Mouse (Mus musculus): ENCODE results near the gene Gm5141. TPM values are rescaled to one million over a fixed set of nuclear protein-coding genes. Genes with fewer than 3 reads are reported as not detected.
"Not testable (repeated sequence)": the region's sequence is repeated elsewhere in the genome, so short reads cannot be mapped to it uniquely, and the experiment has no call there.

Gm5141 gene
- 10.3 and 10.5 TPM in 2 replicates for polyA plus RNA-seq (2015; fragmentation: Nextera tagmentation; extraction: Ambion mirVana)

- peak within 1 kb of the TSS; percentile 64 for H3K9ac ChIP-seq (replicated peaks)
- not testable (repeated sequence) for H3K4me1 ChIP-seq; H3K27me3 ChIP-seq (replicated peaks); H3K27ac ChIP-seq (replicated peaks); H3K36me3 ChIP-seq
- peaks cover 14% of the 10 kb centered on the region; the same call in 1 of the 2 replicates for H3K9me3 ChIP-seq (replicated peaks)
- 5% methylated on average over 21 of the region's 23 CpGs for WGBS
- peak within 1 kb of the TSS; percentile 51 for H3K4me3 ChIP-seq (replicated peaks)
- peak within 1 kb of the TSS; percentile 69 for H3K4me2 ChIP-seq
- peak; percentile 100 for ATAC-seq (ENCODE audit: low FRiP score)
Observed at GRCm38 (mm10) chr13:62785199-62786134, at the start of gene Gm5141. TSS of gene Gm5141 (minus strand) at chr13:62785808.

DNA sequence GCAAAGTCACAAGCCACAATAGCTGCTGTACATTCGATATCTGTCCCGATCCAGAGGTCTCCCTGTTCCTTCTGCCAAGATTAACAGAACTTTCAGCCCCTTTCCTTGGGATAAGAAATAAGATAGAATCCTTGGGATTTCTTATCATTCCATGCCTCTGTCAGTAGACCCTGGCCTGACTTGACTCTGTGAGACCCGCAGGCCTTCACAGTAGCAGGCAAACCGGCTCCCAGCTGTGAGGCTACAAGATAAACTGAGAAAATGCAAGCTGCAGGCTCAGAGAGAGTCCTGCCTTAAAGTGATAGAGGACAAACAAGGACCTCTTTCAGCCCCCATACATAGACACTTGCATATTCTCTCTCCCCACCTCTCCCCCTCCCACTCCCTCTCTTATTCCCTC, 47.7 kb upstream of the Gm5141 start:
- WGBS: 51% methylated on average over 4 of the region's 4 CpGs

GRCm38 (mm10) chr13:62832239-62832638, 46.6 kb upstream of the Gm5141 start:
- Histone ChIP-seq H3K9me3 (replicated peaks) (no peaks in the 10 kb centered on the region), H3K4me1 (no peaks in the 10 kb centered on the region), H3K27ac (replicated peaks) (no peak overlapping the region), H3K4me2 (no peak overlapping the region), H3K27me3 (replicated peaks) (no peaks in the 10 kb centered on the region), H3K4me3 (replicated peaks) (no peak overlapping the region), H3K9ac (replicated peaks) (no peak overlapping the region), H3K36me3 (no peaks in the 10 kb centered on the region)
- no peak for ATAC-seq (ENCODE audit: low FRiP score)
- 84% methylated on average over 2 of the region's 2 CpGs for WGBS

More for the DNA sequence above, 47.7 kb upstream of the Gm5141 start:
- Histone ChIP-seq H3K9ac (replicated peaks) (no peak overlapping the region), H3K27me3 (replicated peaks) (no peaks in the 10 kb centered on the region), H3K9me3 (replicated peaks) (no peaks in the 10 kb centered on the region), H3K4me1 (no peaks in the 10 kb centered on the region), H3K4me2 (no peak overlapping the region), H3K36me3 (no peaks in the 10 kb centered on the region), H3K27ac (replicated peaks) (no peak overlapping the region), H3K4me3 (replicated peaks) (no peak overlapping the region)
- ATAC-seq (ENCODE audit: low FRiP score): no peak

DNA sequence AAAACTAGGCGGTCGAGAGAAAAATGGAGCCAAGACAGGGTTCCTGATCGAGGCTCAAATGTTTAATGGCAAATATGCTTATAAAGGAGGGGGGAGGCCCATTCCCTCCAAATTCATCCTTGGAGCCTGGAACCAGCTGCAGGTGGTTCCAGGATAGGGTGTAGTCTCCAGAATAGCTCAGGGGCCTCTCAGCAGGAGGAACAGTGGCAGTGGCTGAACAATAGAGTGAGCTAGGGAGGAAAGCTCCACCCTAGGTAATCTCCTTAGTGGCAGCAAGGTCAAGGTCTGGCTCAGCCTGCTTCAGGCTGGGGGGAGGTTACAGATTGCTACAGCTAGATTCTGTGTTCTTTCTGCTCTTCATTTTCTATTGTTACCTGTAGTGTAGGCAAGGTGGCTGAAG, 30.1 kb upstream of the Gm5141 start:
- not testable (repeated sequence) for ATAC-seq (ENCODE audit: low FRiP score); H3K4me1 ChIP-seq; H3K27me3 ChIP-seq (replicated peaks); H3K4me2 ChIP-seq; H3K36me3 ChIP-seq; H3K9me3 ChIP-seq (replicated peaks); H3K9ac ChIP-seq (replicated peaks); H3K27ac ChIP-seq (replicated peaks); H3K4me3 ChIP-seq (replicated peaks)
- 93% methylated on average over 3 of the region's 3 CpGs for WGBS

DNA sequence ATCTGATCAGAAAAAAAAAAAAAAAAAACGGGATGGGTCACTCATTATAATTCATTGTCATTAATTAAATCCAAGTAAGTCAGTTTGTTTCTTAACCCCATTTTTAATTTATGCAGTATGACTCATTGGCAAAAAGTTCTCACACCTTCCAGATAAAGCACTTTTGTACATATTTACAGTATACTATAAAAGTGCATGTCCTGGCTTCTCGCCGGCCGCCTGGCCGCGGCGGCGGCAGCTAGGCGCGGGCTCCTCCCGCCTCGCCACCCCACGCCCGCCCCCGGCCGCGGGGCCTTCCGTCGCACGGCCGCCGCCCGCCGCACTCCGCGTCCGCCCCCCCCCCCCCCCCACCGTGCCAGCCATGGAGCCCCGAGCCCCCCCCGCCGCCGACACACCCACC, 27.1 kb upstream of the Gm5141 start:
- WGBS: 10% methylated on average over 21 of the region's 32 CpGs
- H3K4me2 ChIP-seq: peak overlapping the region; percentile 69
- H3K36me3 ChIP-seq: no peaks in the 10 kb centered on the region
- H3K4me3 ChIP-seq (replicated peaks): peak overlapping the region; percentile 40
- no peaks in the 10 kb centered on the region for H3K9me3 ChIP-seq (replicated peaks)
- H3K9ac ChIP-seq (replicated peaks): 0 out of 2 replicates have a peak overlapping the region, but pooled peaks have one; percentile 28
- no peaks in the 10 kb centered on the region for H3K27me3 ChIP-seq (replicated peaks)
- ATAC-seq (ENCODE audit: low FRiP score): no peak
- no peaks in the 10 kb centered on the region for H3K4me1 ChIP-seq
- no peak overlapping the region for H3K27ac ChIP-seq (replicated peaks)

DNA sequence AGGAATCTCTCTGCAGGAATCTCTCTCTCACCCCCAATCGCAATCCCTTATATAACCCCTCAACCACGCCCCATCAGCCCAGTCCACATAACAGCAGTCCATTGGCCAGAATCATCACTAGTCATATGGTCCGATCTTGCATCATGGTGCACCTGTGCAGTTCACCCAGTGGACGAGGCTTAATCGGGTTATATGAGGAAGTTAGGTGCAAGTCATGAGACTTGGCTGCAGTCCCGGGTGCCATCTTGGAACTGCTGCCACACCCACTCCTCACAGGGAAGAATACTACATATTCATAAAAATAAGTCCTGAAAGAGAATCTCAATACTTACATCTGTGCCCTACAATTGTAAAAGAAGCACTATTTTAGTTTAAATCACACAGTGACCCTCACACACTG, 22.4 kb upstream of the Gm5141 start:
- not testable (repeated sequence) for H3K27ac ChIP-seq (replicated peaks); H3K4me3 ChIP-seq (replicated peaks); H3K36me3 ChIP-seq; H3K4me2 ChIP-seq; H3K27me3 ChIP-seq (replicated peaks); H3K9ac ChIP-seq (replicated peaks); H3K9me3 ChIP-seq (replicated peaks); H3K4me1 ChIP-seq; ATAC-seq (ENCODE audit: low FRiP score)
- WGBS: 93% methylated on average over 6 of the region's 6 CpGs

- Histone ChIP-seq H3K4me3 (replicated peaks) (peak overlapping the region; percentile 51), H3K4me2 (peak overlapping the region; percentile 69)
- not testable (repeated sequence) for H3K27ac ChIP-seq (replicated peaks); H3K4me1 ChIP-seq; H3K27me3 ChIP-seq (replicated peaks); H3K9ac ChIP-seq (replicated peaks); H3K36me3 ChIP-seq; H3K9me3 ChIP-seq (replicated peaks)
- ATAC-seq (ENCODE audit: low FRiP score): peak; percentile 40; the same call in 1 of the 2 replicates
- 37% methylated on average over 2 of the region's 2 CpGs for WGBS
Observed at GRCm38 (mm10) chr13:62786135-62786493, 506 bp upstream of the Gm5141 start.

DNA sequence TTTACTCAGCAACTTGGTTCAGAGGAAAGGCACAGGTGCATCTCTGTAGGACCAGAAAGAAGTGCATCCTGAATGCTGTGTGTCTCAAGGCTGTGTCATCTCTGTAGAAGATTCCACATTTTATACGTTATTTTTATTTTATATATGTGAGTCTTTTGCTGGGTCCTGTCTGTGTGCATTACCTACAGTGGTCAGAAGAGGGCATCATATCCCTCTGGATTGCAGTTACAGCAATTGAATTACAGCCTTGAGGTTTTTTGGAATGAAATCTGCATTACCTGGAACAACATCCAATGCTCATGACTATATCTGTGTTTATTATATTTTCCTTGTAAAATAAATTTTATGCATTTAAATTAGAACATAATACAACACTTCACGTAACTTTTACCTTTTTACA, 21.8 kb downstream of the Gm5141 start:
- H3K36me3 ChIP-seq; H3K4me2 ChIP-seq; H3K27ac ChIP-seq (replicated peaks); H3K9ac ChIP-seq (replicated peaks); H3K27me3 ChIP-seq (replicated peaks); H3K4me1 ChIP-seq; ATAC-seq (ENCODE audit: low FRiP score); H3K4me3 ChIP-seq (replicated peaks); H3K9me3 ChIP-seq (replicated peaks): not testable (repeated sequence)
- WGBS: 71% methylated on average over 2 of the region's 2 CpGs

DNA sequence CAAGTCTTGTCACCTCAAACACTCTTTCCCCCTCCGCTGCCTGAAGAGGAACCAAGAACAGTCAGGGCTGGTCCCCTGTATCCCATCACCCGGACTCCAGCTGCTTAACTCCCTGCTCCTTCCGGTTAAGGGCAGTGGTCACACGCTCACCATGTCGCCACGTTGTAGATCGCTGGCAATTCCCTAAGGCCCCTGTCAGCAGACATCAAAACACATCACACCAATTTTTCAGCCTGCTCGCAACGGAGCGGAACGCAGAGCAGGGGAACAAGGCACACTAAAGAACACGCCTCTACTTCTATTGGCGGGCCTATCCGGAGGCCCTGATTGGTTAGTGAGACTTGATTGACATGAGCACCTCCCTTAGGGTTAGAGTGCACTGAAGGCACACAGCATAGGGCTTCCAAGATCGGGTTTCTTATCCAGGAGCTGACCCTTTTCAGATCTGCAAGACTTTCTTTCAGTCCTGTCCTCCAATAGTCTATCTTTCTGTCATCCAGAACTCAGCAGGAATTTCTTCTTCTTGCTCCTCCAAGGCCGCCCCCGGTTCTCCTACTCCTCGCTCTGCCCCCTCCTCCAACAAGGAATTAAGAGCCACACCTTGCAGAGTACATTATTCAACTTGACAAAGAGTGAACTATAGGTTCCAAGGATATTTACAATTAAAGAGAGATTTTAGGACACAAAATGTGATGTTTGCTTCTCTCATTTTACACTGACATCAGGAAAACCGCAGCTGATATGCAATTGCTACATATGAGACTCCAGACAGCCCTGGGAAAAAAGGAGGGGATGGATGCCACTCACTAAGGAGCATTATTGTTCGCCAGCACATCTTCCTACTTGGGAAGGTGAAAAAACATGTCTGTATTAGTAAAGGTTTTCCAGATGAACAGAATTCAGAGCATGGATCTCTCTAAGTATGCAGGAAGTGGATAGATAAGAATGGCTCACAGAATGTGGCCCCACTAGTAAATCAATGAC, 24.9 kb downstream of the Gm5141 start, which contains the start of gene Platr25:
Gene Platr25, minus strand, starts transcription at position 278 of the 984 bp plus-strand sequence.
- peak; percentile 93 for ATAC-seq (ENCODE audit: low FRiP score)
- H3K36me3 ChIP-seq; H3K27me3 ChIP-seq (replicated peaks); H3K9me3 ChIP-seq (replicated peaks); H3K27ac ChIP-seq (replicated peaks); H3K4me1 ChIP-seq: not testable (repeated sequence)
- H3K9ac ChIP-seq (replicated peaks): peak within 1 kb of the TSS; percentile 55
- WGBS: 10% methylated on average over 20 of the region's 20 CpGs
- peak within 1 kb of the TSS; percentile 65 for H3K4me2 ChIP-seq
- H3K4me3 ChIP-seq (replicated peaks): peak within 1 kb of the TSS; percentile 52

DNA sequence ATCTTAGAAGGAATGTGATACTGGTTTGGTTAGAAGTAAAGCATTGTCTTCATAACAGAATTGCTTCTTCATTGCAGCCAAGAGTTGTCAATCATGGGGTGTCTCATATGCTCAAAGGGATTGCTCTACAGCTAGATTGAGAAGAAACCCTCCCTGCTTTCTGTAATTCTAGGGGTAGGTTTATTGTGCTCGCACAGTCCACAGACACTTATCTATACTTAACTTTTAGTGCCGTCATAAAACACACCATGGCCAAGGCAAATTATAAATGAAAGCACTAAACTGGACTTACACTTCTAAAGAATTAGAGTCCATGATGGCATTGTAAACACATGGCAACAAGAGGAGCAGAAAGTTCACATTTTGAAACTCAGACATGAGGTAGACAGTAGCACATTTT, 52.3 kb downstream of the Gm5141 start:
- no peaks in the 10 kb centered on the region for H3K4me1 ChIP-seq
- 72% methylated on average over 2 of the region's 2 CpGs for WGBS
- H3K4me2 ChIP-seq: no peak overlapping the region
- no peak overlapping the region for H3K9ac ChIP-seq (replicated peaks)
- no peaks in the 10 kb centered on the region for H3K9me3 ChIP-seq (replicated peaks)
- no peaks in the 10 kb centered on the region for H3K27me3 ChIP-seq (replicated peaks)
- H3K36me3 ChIP-seq: no peaks in the 10 kb centered on the region
- ATAC-seq (ENCODE audit: low FRiP score): no peak
- H3K27ac ChIP-seq (replicated peaks): no peak overlapping the region
- H3K4me3 ChIP-seq (replicated peaks): no peak overlapping the region
